Mouse (Mus musculus) CD4-positive, CD25-positive, alpha-beta regulatory T cell, adult 2 months (primary cell): ENCODE measurements around the gene Cd68.
"Not testable (repeated sequence)": the region's sequence is repeated elsewhere in the genome, so short reads cannot be mapped to it uniquely, and the experiment has no call there.

Experiments
- DNase-seq: peaks from one replicate; pipeline ENCODE4 v3.0.0-alpha.2; 2012; ENCODE audit warnings: low read depth, low spot score

Cd68 gene

DNA sequence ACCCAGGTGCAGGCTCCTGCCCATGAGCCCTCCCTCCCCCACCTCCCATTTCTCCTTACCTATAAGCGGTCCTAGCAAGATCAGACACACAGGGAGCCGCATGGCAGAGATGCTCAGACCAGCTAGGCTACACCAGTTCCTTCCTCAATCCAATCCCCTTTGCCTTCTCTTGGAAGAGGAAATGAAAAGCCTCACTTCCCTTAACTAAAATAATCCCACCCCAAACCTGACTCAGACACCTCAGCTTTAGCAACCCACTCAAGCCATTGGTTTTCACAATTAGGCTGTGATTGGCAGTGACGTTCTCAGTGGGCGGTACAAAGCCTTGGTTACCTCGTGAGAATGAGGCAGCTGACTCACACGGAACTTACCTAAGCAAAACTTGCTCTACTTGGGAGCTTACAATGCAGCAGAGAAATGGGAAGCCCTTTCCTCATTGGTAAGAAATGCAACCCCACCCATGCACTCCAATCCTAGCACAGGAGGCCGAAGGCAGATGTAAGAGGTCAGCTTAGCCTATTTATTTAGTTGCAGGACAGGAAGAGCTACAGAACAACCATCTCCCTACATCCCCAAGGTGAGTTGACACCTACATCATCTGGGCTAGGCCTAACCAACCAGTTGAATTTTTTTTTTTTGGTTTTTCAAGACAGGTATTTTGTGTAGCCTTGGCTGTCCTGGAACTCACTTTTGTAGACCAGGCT lies at the start of gene Cd68:
Gene Cd68 (minus strand): TSS at position 193 of the 704 bp plus-strand sequence.
- peak; percentile 70 for DNase-seq

- DNase-seq: peak; percentile 49
These were observed 49.5 kb upstream of the Cd68 start for GRCm38 (mm10) chr11:69715482-69715881.

- no peak for DNase-seq
These were observed 48.8 kb upstream of the Cd68 start for GRCm38 (mm10) chr11:69714636-69715329.

DNA sequence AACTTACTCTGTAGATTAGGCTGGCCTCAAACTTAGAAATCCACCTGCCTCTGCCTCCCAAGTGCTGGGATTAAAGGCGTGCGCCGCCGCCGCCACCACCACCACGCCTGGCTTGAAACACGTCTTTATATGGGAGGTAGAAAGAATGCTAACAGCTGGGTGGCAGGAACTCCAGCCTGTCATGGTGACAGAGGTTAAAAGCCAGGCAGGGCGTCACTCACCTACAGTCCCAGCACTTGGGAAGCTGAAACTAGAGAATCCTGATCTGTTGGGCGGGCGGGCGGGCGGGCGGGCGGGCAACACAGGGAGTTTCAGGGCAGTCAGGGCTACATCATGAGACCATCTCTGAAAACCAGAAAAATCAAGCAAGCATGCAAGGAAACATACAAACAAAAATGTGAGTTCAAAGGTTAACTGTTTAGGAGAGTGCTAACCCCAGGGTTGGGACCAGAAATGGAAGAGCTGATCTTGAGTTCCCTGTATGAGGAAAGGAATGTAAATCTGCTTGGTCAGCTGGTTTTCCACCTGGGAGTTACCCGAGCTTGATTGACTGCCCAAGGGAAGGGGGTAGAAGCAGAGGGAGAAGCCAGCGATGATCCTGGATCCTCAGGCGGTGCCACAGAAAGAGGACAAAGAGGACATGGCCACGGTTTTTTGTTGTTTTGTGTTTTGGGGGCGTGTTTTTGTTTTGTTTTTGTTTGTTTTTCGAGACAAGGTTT lies 47.2 kb upstream of the Cd68 start:
- no peak for DNase-seq

- DNase-seq: no peak
These were observed 45.1 kb upstream of the Cd68 start for GRCm38 (mm10) chr11:69711082-69711481.

- no peak for DNase-seq
These were observed 44.5 kb upstream of the Cd68 start for GRCm38 (mm10) chr11:69710470-69710869.

DNA sequence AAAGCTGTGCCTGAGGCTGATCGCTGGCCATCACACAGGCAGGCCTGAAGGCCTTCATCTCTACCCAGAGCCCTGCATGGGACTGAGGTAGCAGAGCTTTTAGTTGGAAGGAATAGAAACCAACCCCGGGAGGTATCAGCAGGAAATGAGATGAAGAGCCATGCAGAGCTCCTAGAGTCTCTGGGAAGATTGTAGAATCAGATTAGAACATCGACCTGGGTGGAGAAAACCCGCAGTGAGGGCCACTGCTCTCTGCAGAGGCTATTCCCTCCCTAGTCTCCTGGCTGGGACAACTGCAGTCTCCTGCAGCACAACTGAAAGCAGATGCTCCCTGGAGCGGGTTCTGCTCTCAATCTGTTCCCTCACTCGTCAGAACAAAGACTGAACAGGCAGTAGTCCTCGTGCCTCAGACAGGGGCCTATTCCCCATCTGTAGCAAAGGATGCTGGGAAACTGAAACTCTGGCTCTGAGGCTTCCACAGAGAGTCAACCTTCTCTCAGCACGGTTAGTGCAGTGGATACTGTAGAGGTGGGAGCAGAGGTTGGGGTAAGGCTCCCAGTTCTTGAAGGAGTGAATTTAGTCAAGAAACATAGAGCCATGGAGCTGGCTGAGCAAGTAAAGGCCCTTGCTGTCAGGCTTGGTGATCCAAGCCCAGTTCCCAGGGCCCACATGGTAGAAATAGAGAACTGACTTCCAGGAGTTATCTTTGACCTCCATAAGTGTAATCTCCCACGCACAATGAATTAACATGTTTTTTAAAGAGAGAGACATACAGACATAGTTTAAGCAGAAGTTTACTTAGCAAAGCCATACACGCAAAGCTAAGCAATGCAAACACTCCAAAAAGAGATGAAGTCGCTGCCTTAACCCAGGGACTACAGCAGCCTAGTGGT lies 43.8 kb upstream of the Cd68 start:
- no peak for DNase-seq

GRCm38 (mm10) chr11:69708614-69709265 lies 42.8 kb upstream of the Cd68 start:
- DNase-seq: no peak

DNA sequence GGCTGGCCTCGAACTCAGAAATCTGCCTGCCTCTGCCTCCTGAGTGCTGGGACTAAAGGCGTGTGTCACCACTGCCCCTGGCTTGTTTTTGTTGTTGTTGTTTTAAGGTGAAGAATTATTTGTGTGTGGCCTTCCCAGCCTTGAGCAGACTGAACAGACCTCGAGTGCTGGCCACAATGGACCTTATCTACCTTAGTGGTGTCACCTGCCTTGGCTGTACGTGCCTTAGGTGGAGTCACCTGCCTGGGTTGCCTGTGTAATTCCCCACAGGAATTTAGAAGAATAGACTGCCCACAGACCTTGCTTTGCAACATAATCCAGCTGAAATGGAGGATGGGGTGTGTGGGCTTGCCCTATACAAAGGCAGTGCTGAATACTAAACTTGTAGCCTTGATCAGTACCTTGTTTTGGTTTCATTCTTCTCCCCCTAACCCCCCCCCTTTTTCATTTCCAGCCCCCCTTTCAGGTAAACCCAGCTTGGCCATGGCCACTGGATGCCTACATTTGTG lies 42.0 kb upstream of the Cd68 start:
- no peak for DNase-seq

GRCm38 (mm10) chr11:69707480-69707847 lies 41.5 kb upstream of the Cd68 start:
- DNase-seq: no peak

DNA sequence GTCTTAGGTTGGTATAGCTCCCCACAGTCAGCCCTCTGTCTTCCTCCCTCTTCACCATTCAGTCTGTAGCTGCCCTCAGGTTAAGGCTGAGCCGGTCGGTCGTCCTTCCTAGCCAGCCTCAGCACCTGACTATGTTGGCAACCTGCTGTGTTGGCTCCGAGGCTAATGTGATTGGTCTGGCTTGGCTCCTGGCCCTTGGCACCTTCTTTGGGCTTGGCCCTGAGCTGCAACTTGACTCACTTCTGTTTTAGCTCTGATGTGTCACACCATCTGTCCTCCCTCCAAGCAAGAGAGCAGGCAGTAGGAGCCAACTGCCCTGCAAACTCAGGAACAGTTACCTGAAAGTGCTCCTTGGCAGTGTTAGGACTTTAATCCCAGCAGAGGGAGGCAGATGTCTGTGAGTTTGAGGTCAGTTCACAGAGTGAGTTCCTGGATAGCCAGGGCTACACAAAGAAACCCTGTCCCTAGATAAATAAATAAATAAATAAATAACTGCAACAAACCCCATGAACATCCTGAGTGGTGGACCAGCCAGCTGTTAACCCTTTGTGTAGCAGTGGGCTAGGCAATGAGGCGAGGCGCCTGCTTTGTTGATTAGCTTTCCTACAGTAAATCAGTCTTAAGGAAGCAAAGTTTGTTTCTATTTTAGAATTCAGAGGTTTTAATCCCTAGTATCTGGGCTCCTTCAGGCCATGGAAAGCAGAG lies 41.0 kb upstream of the Cd68 start:
- no peak for DNase-seq

- no peak for DNase-seq
These were observed 38.7 kb upstream of the Cd68 start for GRCm38 (mm10) chr11:69704613-69705010.

DNA sequence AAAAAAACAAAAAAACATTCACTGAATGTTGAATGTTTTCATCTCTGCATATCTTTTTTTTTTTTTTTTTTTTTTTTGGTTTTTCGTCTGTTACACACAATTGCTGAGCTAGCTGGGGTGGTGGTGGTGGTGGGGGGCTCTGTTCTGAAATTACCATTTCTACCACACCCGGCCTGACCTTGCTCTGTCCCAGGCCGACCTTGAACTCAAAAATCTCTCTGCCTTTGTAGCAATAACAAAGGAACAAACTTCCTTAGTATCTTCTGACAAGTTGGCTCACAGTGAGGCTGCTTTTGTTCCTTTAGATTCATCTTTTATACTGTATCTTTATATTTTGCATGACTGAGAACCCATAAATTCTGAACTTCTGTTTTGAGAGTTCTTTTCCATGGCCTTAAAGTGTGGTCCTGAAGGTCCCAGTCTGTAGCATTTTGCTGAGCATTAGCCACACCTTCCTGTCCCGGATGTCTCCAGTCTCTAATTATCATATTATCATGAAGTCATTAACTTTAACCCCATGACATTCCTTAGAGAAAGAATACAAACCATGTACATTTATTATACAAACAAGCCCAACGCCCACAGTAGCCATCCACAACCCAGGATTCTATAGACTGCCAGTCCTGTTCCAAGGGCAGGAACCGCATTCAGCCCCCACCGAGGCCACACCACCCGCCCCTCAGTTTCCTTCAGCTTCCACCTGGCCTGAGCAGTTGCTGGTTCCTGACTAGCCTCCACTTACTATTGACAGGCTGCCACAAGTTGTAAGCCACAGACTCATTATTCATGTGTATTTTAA lies 38.1 kb upstream of the Cd68 start:
- no peak for DNase-seq

DNA sequence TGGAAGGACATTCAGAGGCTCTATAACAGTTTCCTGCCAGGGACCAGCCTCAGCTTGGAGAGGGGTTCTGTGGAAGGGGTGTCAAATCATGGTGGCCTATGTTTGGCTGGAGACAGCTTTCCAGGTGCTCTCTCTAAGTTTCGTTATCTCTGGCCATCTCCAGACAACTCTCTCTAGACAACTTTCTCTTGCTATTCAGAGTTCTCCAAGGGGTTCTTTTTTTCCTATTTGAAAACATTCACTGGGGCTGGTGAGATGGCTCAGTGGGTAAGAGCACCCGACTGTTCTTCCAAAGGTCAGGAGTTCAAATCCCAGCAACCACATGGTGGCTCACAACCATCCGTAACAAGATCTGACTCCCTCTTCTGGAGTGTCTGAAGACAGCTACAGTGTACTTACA lies 37.4 kb upstream of the Cd68 start:
- DNase-seq: not testable (repeated sequence)

DNA sequence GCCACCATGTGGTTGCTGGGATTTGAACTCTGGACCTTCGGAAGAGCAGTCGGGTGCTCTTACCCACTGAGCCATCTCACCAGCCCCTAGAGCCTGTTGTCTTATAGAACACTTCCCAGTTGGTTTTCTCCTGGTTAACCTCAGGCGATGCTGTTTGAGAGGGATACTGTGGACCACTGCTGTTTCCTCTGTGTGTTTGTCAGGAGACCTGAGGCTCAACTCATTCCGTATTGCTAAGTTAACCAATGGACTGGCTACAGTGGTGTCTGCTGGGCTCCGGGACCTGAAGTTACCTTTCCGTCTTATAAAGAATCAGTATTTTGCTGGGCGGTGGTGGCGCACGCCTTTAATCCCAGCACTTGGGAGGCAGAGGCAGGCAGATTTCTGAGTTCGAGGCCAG lies 36.9 kb upstream of the Cd68 start:
- not testable (repeated sequence) for DNase-seq

GRCm38 (mm10) chr11:69699595-69699994 lies 33.6 kb upstream of the Cd68 start:
- no peak for DNase-seq

DNA sequence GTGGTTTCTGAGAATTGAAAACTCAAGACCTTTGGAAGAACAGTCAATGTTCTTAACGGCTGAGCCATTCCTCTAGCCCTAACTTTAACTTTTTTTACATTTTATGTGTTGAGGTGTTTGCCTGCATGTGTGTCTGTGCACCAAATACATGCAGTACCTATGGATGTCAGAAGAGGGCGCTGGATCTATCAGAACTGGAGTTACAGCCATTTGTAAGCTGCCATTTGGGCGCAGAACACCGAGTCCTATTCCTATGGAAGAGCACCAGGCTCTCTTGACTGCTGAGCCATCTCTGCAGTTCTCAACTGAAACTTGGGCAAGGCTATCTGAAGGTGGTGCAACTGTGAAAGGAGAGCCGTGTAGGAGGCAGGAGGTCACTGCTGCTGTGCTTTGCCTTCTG lies 32.6 kb upstream of the Cd68 start:
- DNase-seq: peak; percentile 28

GRCm38 (mm10) chr11:69697396-69697795 lies 31.4 kb upstream of the Cd68 start:
- no peak for DNase-seq

- DNase-seq: no peak
These were observed 29.6 kb upstream of the Cd68 start, which contains the start of the genes Tnfsf12 and Tnfsfm13 for GRCm38 (mm10) chr11:69695361-69696181. Tnfsf12 (minus strand) TSS chr11:69695849. Tnfsfm13 (minus strand) TSS chr11:69696098.
